Mouse (Mus musculus) heart, embryonic 14.5 days (tissue): ENCODE measurements at regions not wholly inside any gene's neighbourhood (a gene's known extent, or its start where the extent isn't known, plus 50 kb on each side); places are given as distances from the start of the nearest gene placed in this dataset.

Experiments used
- ATAC-seq: fragments of 200-750 bp; cut with Nextera tagmentation; 2 replicates; pipeline ENCODE4 v1.8.0; 2017; ENCODE audit warnings: low read depth, moderate TSS enrichment; ENCODE audit not compliant: insufficient number of reproducible peaks, insufficient read depth, low FRiP score
- H3K27ac ChIP-seq, 2 experiments: fragments of 200-500 bp in 1 of 2; fragments of 300-500 bp in 1 of 2; sonication (generic) in 1 of 2; replicated peaks in 1 of 2; 2 replicates each; pipeline ENCODE4 v1.5.1; 2012 to 2014; ENCODE audit warnings: low read depth in 2 of 2, low read length in 2 of 2, control low read depth in 1 of 2, mild to moderate bottlenecking in 1 of 2, mixed read lengths in 1 of 2; ENCODE audit not compliant: control insufficient read depth in 1 of 2, insufficient read depth in 1 of 2
- H3K27me3 ChIP-seq: fragments of 300-500 bp; sonication (generic); 2 replicates; pipeline ENCODE4 v1.6.1; 2014; ENCODE audit warnings: mild to moderate bottlenecking, low read length, control low read depth; ENCODE audit not compliant: control insufficient read depth, insufficient read depth
- H3K36me3 ChIP-seq: fragments of 300-500 bp; sonication (generic); 2 replicates; pipeline ENCODE4 v1.6.1; 2014; ENCODE audit warnings: mild to moderate bottlenecking, control low read depth, low read length, mixed read lengths; ENCODE audit not compliant: control insufficient read depth, insufficient read depth
- H3K4me1 ChIP-seq, 2 experiments: fragments of 200-500 bp in 1 of 2; fragments of 300-500 bp in 1 of 2; sonication (generic) in 1 of 2; 2 replicates each; pipeline ENCODE4 v1.6.1; 2012 to 2014; ENCODE audit warnings: low read length in 2 of 2, control low read depth in 1 of 2, mixed read lengths in 1 of 2; ENCODE audit not compliant: control insufficient read depth in 2 of 2, insufficient read depth in 2 of 2
- H3K4me2 ChIP-seq: fragments of 300-500 bp; sonication (generic); 2 replicates; pipeline ENCODE4 v1.6.1; 2014; ENCODE audit warnings: mild to moderate bottlenecking, low read length
- H3K4me3 ChIP-seq, 2 experiments: fragments of 200-500 bp in 1 of 2; fragments of 300-500 bp in 1 of 2; sonication (generic) in 1 of 2; 2 replicates each; pipeline ENCODE4 v1.5.1; 2012 to 2014; ENCODE audit warnings: low read length in 2 of 2, mild to moderate bottlenecking in 2 of 2, control low read depth in 1 of 2, low read depth in 1 of 2, moderate library complexity in 1 of 2; ENCODE audit not compliant: control insufficient read depth in 1 of 2, insufficient read depth in 1 of 2
- H3K9ac ChIP-seq: fragments of 300-500 bp; sonication (generic); 2 replicates; pipeline ENCODE4 v1.6.1; 2014; ENCODE audit warnings: mild to moderate bottlenecking, low read length
- H3K9me3 ChIP-seq: fragments of 300-500 bp; sonication (generic); 2 replicates; pipeline ENCODE4 v1.6.1; 2016; ENCODE audit warnings: low read length, control low read depth; ENCODE audit not compliant: control insufficient read depth
- WGBS: fragments of 180-500 bp; shearing (Covaris S2); extraction: QIAGEN DNeasy Blood & Tissue Kit; methylation state at CpG from one replicate; pipeline ENCODE4 v1.1.7; 2014; 5-methylcytosine and 5-hydroxymethylcytosine counted together

- Histone ChIP-seq H3K4me3 (no peak overlapping the region), H3K4me2 (no peak overlapping the region), H3K27ac (no peak overlapping the region), H3K9me3 (no peaks in the 10 kb centered on the region), H3K36me3 (no peaks in the 10 kb centered on the region), H3K9ac (no peak overlapping the region), H3K27me3 (no peaks in the 10 kb centered on the region), H3K4me1 (no peaks in the 10 kb centered on the region)
- 73% methylated on average over 6 of the region's 6 CpGs for WGBS
- no peak for ATAC-seq
Measured at GRCm38 (mm10) chr8:88033054-88033453, 73.7 kb upstream of the Zfp423 start.

DNA sequence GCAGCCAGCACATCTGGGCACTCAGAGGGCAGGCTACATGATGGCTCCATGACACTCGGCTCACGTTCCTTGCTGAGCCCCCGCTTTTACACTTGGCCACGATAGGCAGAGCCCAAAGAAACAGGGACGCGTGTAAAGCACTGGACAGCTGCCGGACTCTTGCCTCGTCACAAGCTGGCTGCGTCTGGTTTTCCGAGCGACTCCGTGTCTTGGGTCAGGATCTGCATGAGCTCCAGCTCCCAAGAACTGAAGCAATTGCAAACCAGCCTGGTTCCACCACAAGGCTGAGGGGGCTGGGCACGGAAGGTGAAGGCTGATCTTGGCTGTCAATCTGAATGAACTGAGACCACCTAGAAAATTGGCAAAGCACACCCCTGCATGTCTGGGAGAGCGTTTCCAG, 65.1 kb upstream of the Zfp423 start:
- no peak overlapping the region for H3K27ac ChIP-seq
- H3K4me2 ChIP-seq, result no peak overlapping the region
- no peaks in the 10 kb centered on the region for H3K27me3 ChIP-seq
- no peaks in the 10 kb centered on the region for H3K9me3 ChIP-seq
- H3K4me3 ChIP-seq, result no peak overlapping the region
- 78% methylated on average over 14 of the region's 14 CpGs for WGBS
- no peak for ATAC-seq
- no peaks in the 10 kb centered on the region for H3K36me3 ChIP-seq
- no peak overlapping the region for H3K9ac ChIP-seq
- H3K4me1 ChIP-seq, result no peaks in the 10 kb centered on the region

DNA sequence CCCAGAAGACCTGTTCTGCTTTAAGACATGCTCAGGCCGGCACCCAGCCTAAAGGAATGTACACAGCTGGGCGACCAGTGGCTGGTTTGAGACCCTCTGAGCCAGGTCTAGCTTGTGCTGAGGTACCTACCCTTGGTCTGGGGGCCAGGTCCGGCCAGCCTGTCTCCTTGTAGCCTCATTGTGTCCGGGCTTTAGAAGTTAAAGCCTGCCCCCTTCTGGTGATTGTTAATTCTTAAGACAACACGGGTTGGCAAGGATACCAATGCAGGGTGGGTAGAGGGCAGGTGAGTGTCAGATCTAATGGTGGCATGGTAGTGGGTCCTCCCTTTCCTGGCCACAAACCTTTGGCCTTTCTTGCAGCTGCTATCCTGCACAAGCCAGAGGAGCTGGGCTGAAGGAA, 64.0 kb upstream of the Zfp423 start:
- H3K27me3 ChIP-seq, result no peaks in the 10 kb centered on the region
- no peak overlapping the region for H3K4me2 ChIP-seq
- no peak overlapping the region for H3K4me3 ChIP-seq
- 16% methylated on average over 5 of the region's 5 CpGs for WGBS
- H3K9me3 ChIP-seq, result peaks cover 2% of the 10 kb centered on the region; the same call in 1 of the 2 replicates
- H3K27ac ChIP-seq, result no peak overlapping the region
- no peak for ATAC-seq
- no peak overlapping the region for H3K9ac ChIP-seq
- no peaks in the 10 kb centered on the region for H3K4me1 ChIP-seq
- no peaks in the 10 kb centered on the region for H3K36me3 ChIP-seq

DNA sequence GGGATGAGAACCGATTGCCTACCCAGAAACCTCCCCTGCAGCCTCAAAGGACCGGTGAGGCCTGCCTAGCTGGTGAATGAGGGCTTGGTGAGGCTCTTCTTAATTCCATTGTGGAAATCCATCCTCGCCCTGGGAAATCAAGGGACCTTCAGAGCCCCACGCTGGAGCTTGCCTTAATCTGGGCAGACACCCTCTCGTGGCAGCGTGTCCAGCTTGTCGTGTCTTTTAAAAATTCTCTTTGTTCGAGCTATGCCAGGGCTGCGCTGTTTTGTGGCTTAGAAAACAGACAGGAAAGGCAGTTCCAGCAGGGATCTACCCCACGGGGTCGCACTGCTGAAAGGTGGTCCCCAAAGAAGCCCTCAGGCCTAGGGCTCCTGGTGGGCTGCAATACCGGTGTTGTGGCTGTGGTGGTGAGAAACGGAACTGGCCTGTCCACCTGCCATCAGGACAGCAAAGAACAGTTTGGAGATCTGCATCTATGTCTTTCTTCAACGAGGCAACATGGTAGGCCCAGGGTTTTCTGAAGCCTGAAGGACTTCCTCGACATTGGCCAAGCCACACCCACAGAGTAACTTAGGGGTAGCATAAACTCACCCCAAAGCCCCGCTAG, 63.5 kb upstream of the Zfp423 start:
- H3K4me2 ChIP-seq, result no peak overlapping the region
- H3K27me3 ChIP-seq, result no peaks in the 10 kb centered on the region
- no peak overlapping the region for H3K27ac ChIP-seq
- H3K9me3 ChIP-seq, result peaks cover 4% of the 10 kb centered on the region; the same call in 1 of the 2 replicates
- WGBS, result 72% methylated on average over 16 of the region's 16 CpGs
- no peak overlapping the region for H3K9ac ChIP-seq
- no peak for ATAC-seq
- H3K4me1 ChIP-seq, result no peaks in the 10 kb centered on the region
- H3K36me3 ChIP-seq, result no peaks in the 10 kb centered on the region
- H3K4me3 ChIP-seq, result no peak overlapping the region

- H3K27me3 ChIP-seq, result no peaks in the 10 kb centered on the region
- no peak overlapping the region for H3K4me2 ChIP-seq
- H3K4me1 ChIP-seq, result no peaks in the 10 kb centered on the region
- peaks cover 4% of the 10 kb centered on the region; the same call in 1 of the 2 replicates for H3K9me3 ChIP-seq
- H3K9ac ChIP-seq, result no peak overlapping the region
- ATAC-seq, result no peak
- 74% methylated on average over 17 of the region's 17 CpGs for WGBS
- H3K4me3 ChIP-seq, result no peak overlapping the region
- H3K36me3 ChIP-seq, result no peaks in the 10 kb centered on the region
- H3K27ac ChIP-seq, result no peak overlapping the region
Measured at GRCm38 (mm10) chr8:88019243-88020115, 60.1 kb upstream of the Zfp423 start.

GRCm38 (mm10) chr8:88018494-88018893, 59.1 kb upstream of the Zfp423 start:
- H3K4me1 ChIP-seq, result no peaks in the 10 kb centered on the region; a peak in 1 of 4 replicates
- no peak overlapping the region for H3K4me3 ChIP-seq
- no peak overlapping the region for H3K4me2 ChIP-seq
- H3K9me3 ChIP-seq, result peaks cover 4% of the 10 kb centered on the region; the same call in 1 of the 2 replicates
- no peak for ATAC-seq
- H3K27me3 ChIP-seq, result no peaks in the 10 kb centered on the region
- 90% methylated on average over 4 of the region's 4 CpGs for WGBS
- no peak overlapping the region for H3K9ac ChIP-seq
- no peaks in the 10 kb centered on the region for H3K36me3 ChIP-seq
- no peak overlapping the region for H3K27ac ChIP-seq

DNA sequence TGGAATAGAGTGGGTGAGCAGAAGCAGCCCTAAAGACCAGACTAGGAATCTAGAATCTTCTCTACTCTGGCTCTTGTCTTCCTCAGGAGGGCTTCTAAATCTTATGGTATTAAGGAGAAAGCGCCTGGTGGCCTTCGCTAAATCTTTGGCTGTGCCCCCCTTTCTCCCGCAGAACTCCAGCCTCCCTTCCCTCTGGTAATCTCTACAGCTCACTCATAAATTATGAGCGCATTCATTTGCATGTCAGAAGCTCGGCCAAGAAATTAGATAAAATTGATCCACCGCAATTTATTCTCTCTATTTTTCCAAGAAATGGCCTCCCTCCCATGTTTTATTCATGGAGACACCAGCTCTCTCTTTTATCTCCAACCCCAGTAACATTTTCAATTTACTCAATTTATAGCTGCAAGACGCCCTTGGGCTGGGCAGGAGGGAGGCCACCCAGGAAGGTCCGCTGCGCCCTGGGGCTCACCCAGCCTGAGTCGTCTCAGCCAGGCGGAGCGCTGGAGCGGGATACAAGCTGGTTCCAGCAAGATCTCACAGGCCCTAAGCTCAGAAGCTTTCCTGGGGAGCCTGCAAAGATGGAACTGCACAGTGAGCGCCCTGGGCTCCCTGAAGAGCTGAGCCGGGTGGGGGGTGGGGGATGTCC, 52.9 kb upstream of the Zfp423 start:
- no peak overlapping the region for H3K9ac ChIP-seq
- H3K9me3 ChIP-seq, result no peaks in the 10 kb centered on the region
- ATAC-seq, result no peak
- H3K4me1 ChIP-seq, result peaks cover 5 to 10% of the 10 kb centered on the region in 2 experiments; a peak in 3 of 4 replicates
- no peaks in the 10 kb centered on the region for H3K36me3 ChIP-seq
- H3K4me3 ChIP-seq, result no peak overlapping the region
- 74% methylated on average over 15 of the region's 15 CpGs for WGBS
- H3K4me2 ChIP-seq, result no peak overlapping the region
- no peak overlapping the region for H3K27ac ChIP-seq
- H3K27me3 ChIP-seq, result no peaks in the 10 kb centered on the region
